Mouse (Mus musculus): Measurements from ENCODE around the gene Hook2. TPM values are rescaled to one million over a fixed set of nuclear protein-coding genes. Genes with fewer than 3 reads are reported as not detected.
A peak's percentile ranks its signal among the peaks of the same experiment; 100 is the strongest.

Hook2 gene
- 1 to 10 TPM; 4.2 to 5.6 TPM for polyA plus RNA-seq (2017; shearing (Covaris generic))

- ATAC-seq = peak; percentile 71
Measured at GRCm38 (mm10) chr8:84990349-84990748, at the start of gene Hook2. TSS of gene Hook2 (plus strand) at chr8:84990603.

DNA sequence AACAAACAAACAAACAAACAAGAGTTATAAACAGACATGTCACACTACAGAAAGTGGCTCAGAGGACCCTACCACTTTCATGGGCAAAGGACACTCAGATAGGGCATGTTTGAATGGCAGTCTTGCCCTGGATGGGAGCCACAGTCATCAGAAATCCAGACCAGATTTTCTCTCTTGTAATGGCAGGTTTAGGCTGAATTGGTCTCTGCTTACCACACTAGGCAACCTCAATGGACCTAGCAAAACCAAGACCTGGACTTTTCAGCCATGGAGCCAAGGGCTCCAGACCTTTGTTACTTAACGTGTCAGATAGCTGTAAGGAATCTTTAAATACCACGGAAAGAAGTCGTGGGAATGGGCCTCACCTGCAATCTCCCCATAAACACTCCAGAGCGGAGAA, 46.7 kb upstream of the Hook2 start:
- no peak for ATAC-seq

DNA sequence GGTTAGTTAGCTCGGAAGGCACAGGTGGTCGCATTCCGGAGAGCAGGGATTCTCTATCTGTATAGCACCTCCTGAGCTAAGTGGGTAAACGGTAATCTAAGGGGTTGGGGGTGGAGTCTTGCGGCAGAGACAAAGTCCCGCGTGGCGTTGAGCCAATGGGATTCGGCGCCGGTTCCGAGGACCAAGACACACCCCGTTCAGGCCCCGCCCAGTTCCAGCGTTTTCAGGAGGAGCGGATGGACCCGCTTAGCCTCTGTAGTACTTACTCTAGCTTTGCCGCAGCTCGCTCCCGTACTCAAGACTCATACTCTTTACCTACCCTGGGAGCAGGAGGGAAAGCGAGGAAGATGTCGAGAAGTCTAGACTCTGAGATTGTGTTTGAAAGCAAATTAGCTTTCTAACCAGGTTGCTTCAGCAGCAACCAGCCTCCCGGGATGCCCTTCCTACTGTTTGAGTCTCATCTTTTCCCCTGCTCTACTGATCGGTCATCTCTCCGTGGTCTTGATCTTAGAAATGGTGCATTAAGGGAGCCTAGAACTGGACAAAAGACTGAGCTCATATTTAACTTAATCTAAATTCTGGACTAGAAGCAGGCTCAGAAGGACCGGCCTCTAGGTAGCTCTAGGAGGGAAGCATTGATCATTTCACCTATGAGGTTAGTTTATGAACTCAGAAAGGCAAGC, 45.8 kb upstream of the Hook2 start:
- ATAC-seq = peak; percentile 53

DNA sequence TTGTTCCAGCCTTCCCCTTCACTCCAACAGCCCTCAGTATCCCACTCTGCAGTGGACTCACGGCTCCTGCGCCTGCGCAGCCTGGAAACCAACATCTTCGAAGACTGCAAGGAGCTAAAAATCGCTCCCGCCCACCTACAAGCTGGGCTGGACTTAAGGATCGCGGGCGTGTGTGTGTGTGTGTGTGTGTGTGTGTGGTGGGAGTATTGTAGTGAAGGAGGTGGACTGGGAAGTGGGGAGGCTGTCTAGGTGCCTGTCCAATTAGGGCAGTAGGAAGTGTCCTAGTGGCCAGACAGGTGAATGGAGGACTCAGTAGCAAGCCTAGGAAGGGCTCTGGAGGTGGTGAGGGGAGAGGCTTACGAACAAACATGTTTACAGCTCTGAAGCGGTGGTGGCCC, 45.2 kb upstream of the Hook2 start:
- no peak for ATAC-seq

GRCm38 (mm10) chr8:84945633-84946527, 44.5 kb upstream of the Hook2 start:
- no peak for ATAC-seq

- ATAC-seq = no peak
Measured at GRCm38 (mm10) chr8:84946528-84947240, 43.7 kb upstream of the Hook2 start, which contains the start of gene Rtbdn. TSS of gene Rtbdn (plus strand) at chr8:84946991.

DNA sequence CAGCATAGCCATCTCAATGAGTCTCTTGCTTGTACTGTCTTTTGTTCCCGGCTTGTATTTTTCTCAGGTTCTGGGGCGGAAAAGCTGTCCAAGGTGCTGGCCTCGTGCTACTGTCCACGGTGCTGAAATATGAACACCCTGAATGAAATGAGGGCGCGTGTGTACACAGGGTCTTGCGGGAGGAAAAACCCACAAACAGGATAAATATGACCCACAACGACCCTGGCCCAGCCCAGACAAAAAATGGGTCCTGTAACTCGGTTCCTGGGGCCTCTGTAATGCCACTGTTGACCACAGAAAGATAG, 43.2 kb upstream of the Hook2 start:
- ATAC-seq = no peak

DNA sequence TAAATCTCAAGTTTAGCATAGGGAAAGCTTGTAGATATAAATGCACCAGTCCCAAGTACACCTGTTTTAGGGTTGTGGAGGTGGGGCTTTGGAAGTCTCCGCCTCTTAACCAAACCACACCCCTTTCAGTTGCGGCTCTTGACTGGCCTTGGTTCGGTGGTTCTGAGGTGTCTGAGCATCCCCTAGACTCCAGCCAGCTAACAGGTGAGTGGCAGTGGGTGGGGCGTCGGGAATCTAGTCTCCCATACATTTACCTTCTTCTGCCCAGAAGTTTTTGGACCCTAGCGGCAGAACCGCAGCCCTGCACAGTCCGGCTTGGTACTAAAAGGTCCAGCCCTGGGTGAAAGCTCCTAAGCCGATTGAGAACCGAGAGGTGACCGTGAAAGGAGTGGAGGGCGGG, 40.6 kb upstream of the Hook2 start:
- ATAC-seq = no peak

DNA sequence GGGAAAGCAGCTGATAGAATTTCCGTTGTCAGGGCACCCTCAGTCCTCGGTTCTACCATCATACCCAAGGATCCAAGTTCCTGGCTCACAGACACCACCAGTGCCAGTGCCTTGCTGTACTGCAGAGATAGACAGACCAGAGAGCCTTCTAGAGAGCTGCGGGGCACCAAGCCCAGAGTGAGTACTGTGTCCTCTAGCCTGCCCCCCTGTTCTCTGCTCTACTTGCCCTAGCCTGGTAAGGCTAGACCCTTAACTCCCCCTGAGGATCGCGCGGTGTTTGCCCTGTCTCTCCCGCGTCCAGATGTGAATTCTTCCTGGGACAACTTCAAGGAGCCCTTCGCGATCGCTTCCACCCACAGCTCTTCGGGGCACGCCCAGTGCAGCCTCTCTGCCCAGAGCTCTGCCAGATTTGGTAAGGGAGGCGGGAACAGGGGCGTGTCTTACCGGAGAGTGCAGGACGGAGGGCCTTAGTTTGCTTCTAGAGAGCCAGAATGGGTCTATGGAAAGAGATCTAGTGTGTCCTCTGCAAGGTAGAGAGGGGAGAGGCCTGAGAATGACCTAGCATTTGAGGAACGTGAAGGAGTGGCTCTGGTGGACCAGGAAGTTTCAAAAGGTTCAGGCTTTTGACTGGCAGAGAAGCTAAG, 37.7 kb upstream of the Hook2 start:
- ATAC-seq = no peak

DNA sequence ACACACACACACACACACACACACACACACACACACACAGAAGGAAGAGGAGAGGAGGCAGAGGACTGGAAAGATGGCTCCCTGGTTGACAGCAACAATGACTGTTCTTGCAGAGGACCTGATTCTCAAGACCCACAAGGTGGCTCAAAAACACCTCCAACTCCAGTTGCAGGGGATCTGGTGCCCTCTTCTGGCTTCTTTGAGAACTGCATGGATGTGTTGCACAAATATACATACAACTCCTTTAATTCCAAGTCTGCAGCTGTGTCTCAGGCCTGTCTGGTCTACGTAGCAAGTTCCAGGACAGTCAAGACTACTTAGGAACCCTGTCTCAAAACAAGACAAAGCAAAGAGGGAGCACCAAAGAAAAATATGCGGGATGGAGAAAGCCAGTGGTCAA, 33.6 kb upstream of the Hook2 start:
- no peak for ATAC-seq

DNA sequence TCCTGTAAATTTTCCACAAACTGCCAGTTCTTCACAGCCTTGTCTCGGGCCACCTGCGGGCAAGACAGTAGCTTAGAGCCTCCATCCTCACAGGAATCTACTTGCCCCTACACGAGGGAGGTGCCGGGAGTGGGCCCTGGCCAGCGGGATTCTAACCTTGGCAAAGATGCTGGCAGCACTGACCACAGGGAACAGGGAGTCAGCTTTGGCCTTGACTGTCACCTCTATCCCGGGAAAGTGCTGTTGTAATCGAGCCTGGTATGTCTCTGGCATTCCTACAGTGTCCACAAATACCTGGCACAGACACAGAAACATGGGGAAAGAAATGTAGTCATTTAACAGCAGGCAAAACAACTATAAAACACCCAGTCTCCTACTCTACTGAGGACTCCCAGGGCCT, 30.6 kb upstream of the Hook2 start:
- ATAC-seq = no peak

DNA sequence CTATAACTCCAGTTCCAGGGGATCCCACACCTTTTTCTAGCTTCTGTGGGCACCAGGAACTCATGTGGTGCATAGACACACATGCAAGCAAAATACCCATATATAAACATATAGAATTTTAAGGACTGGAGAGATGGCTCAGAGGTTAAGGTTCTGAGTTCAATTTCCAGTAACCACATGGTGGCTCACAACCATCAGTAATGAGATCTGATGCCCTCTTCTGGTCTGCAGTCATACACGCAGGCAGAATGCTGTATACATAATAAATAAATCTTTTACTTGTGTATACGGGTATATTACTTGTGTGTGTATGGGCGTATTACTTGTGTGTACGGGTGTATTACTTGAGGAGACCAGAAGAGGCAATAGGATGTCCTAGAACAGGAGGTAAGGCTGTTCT, 26.5 kb upstream of the Hook2 start:
- no peak for ATAC-seq

DNA sequence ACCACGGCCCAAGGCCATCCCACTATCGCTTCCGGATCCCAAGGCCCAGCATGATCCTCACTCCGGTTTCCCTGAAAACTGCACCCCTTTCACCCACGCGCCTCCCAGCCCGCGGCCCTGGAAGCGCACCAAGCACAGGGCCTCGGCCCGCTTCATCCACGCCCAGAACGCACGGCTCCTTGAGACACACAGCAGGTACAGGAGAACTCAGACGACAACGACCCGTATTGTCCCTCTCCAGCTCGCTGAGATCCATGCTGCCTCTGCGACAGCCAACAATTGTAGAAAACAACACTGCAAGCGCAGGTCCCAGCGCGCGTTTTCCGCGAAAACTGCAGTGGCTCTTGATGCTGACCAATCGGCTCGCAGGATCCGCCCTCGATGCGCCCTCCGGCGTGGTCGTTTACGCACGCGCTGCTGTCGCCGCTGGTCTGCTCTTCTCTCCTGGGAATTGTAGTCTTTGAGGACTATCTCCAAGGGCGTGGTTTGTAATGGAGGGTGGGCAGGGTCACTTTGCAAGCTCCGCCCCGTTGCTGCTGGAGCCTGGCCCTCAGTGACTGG, 24.6 kb upstream of the Hook2 start:
- ATAC-seq = peak; percentile 94

GRCm38 (mm10) chr8:84966603-84967002, 23.8 kb upstream of the Hook2 start:
- no peak for ATAC-seq

DNA sequence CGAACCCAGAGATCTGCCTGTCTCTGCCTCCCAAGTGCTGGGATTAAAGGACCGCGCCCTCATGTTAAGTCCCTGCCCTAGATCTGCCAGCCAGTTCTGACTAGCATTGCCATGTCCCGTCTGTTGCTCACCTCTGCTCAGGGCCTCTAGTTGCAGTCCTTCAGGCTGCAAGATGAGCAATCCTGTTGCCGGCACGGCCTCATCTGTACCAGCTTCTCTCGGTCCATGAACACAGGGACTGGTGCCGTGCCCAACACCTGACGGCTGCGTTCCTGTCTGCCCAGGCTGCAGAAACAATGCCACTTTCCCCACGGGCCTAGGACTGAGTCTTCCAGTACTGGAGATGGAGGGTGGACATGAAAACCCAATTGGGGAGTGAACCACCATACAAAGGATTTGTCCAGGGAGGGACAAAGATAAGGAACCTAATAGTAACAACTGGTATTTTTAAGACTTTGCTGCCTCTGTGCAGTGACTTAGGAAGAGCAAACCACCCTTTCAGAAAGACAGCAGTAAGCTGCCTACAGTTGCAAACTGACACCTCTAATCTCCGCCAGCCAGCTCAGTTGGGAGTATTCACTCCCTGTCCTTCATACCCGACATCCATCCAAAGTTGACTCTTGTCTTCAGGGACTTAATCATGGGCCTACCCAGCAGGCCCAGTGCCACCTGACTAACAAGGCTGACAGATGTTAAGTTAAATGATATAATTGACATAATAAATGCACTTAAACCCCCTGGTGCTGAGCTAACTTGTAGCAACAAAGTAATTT, 22.7 kb upstream of the Hook2 start:
- ATAC-seq = no peak

- no peak for ATAC-seq
Measured at GRCm38 (mm10) chr8:84968650-84969049, 21.8 kb upstream of the Hook2 start.

- ATAC-seq = peak; percentile 39
Measured at GRCm38 (mm10) chr8:84969241-84970134, 20.9 kb upstream of the Hook2 start, which contains the start of the genes Gm49661, Prdx2 and Rnaseh2a. TSS of gene Gm49661 (minus strand) at chr8:84969433. TSS of gene Prdx2 (plus strand) at chr8:84969587. TSS of gene Rnaseh2a (minus strand) at chr8:84969767.

GRCm38 (mm10) chr8:84970135-84970790, 20.1 kb upstream of the Hook2 start:
- no peak for ATAC-seq

DNA sequence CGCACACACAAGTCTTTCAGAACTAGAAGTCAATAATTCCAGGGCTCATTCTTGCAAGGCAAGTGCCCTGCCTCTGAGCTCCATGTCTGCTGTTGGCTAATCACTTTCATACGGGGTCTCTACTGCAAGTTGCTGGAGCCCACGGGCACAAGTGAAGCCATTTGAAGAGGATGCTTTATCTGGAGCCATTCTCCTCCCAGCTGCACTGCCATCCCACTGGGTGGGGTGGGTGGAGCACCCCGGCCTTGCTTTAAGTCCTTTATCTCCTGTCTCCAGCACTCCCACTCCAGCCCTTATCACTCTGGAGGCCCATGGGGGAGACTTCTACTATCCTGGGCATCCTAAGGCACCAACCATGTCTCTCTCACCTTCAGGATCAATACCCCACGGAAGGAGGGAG, 19.5 kb upstream of the Hook2 start:
- ATAC-seq = no peak

GRCm38 (mm10) chr8:84973079-84973478, 17.3 kb upstream of the Hook2 start:
- ATAC-seq = no peak

Data from CD4-positive, CD25-positive, alpha-beta regulatory T cell, adult 4 months (primary cell).